Mouse (Mus musculus) liver, embryonic 14.5 days (tissue): ENCODE results near the gene Samd11.

ENCODE experiments used
- CTCF ChIP-seq: IDR thresholded peaks from 2 replicates; pipeline ENCODE4 v1.5.1; 2016; ENCODE audit warnings: antibody characterized with exemption, low read depth, control low read depth
- EP300 ChIP-seq: IDR thresholded peaks from 2 replicates; pipeline ENCODE4 v1.6.1; 2016; ENCODE audit warnings: antibody characterized with exemption, low read depth

DNA sequence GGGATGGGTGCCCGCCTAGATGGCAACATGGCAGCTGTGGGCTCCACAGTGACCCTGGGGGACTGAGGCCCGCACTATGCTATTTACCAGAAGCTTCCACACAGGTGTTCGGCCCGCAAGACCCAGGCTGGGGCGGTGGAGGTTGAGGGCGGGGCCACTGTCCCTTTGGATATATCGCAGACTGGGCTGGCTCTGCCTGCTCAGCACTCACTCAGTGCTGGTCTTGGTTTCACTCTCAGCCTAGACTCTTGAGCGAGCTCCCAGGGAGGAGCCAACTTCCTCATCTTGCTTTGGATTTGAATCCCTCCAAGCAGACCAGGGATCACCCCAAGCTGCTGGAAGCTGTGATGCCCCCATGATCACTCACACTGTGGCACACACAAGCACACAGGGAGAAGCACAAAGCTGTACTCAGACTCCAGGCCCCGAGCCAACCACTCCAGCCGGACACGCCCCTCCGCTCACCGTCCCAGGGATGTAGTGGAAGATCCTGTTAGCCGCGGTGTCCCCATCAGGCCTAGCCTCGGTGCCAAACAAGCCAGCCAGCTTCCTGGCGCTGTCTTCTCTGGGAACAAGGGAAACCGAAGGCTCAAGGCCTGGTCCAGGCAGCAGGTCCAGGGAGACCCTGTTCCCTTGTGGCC, 27.6 kb downstream of the Samd11 start:
- no peak for TF ChIP-seq CTCF
- no peak for TF ChIP-seq EP300
